Mouse (Mus musculus) C2C12 (cell line): Measurements from ENCODE around the gene Snta1. TPM values are rescaled to one million over a fixed set of nuclear protein-coding genes. Genes with fewer than 3 reads are reported as not detected.
A peak's percentile ranks its signal among the peaks of the same experiment; 100 is the strongest.

Experiments used
- H3K27me3 ChIP-seq: one replicate; pipeline ENCODE4 v1.6.1; 2011; ENCODE audit not compliant: control insufficient read depth, insufficient read depth, insufficient read length
- H3K36me3 ChIP-seq: one replicate; pipeline ENCODE4 v1.6.1; 2011; ENCODE audit not compliant: control insufficient read depth, insufficient read depth
- H3K4me3 ChIP-seq: one replicate; pipeline ENCODE4 v1.5.1; 2011; ENCODE audit warnings: mild to moderate bottlenecking, control low read depth; ENCODE audit not compliant: poor library complexity, insufficient read depth, severe bottlenecking
- H3K79me2 ChIP-seq: one replicate; pipeline ENCODE4 v1.6.1; 2011; ENCODE audit not compliant: control insufficient read depth, insufficient read depth
- H3K79me3 ChIP-seq: one replicate; pipeline ENCODE4 v1.6.1; 2011; ENCODE audit warnings: low read depth, control low read depth
- H3ac ChIP-seq: one replicate; pipeline ENCODE3; 2011; ENCODE audit warnings: low read depth; ENCODE audit not compliant: control insufficient read depth, insufficient read length
- CEBPB ChIP-seq: IDR thresholded peaks from one replicate; pipeline ENCODE4 v1.6.1; 2011; ENCODE audit warnings: low read depth, mild to moderate bottlenecking, control low read depth, moderate library complexity
- CTCF ChIP-seq: IDR thresholded peaks from one replicate; pipeline ENCODE4 v1.5.1; 2011; ENCODE audit not compliant: control insufficient read depth, insufficient read depth, insufficient read length
- FOSL1 ChIP-seq: IDR thresholded peaks from one replicate; pipeline ENCODE4 v1.8.0; 2011; ENCODE audit warnings: mild to moderate bottlenecking, low read length; ENCODE audit not compliant: poor library complexity, insufficient read depth, severe bottlenecking
- MAX ChIP-seq: IDR thresholded peaks from one replicate; pipeline ENCODE4 v1.6.1; 2011; ENCODE audit warnings: mild to moderate bottlenecking, control low read depth
- MYOD1 ChIP-seq: IDR thresholded peaks from one replicate; pipeline ENCODE4 v1.6.1; 2011; ENCODE audit warnings: low read depth; ENCODE audit not compliant: control insufficient read depth, insufficient read length
- MYOG ChIP-seq: IDR thresholded peaks from one replicate; pipeline ENCODE4 v1.6.1; 2011; ENCODE audit not compliant: control insufficient read depth, insufficient read length; ENCODE audit errors: extremely low read depth
- USF1 ChIP-seq: IDR thresholded peaks from one replicate; pipeline ENCODE4 v1.6.1; 2011; ENCODE audit warnings: low read depth, mild to moderate bottlenecking, control low read depth, moderate library complexity
- polyA plus RNA-seq: library from polyadenylated mRNA; unstranded; fragments of >200 nt; fragmentation: generic; extraction: Trizol; gene quantifications from one replicate; pipeline ENCODE4 v1.2.1, GENCODE M21; 2012; ENCODE audit warnings: missing spikeins

Snta1 gene
- polyA plus RNA-seq, 1 experiment, result 28.5 TPM

- H3ac ChIP-seq, result no peak overlapping the region
- H3K79me2 ChIP-seq, result no peaks in the 10 kb centered on the region
- H3K27me3 ChIP-seq, result no peaks in the 10 kb centered on the region
- no peak overlapping the region for H3K4me3 ChIP-seq
- H3K36me3 ChIP-seq, result no peaks in the 10 kb centered on the region
- TF ChIP-seq CTCF (no peak), MYOG (no peak), MYOD1 (no peak), USF1 (no peak), CEBPB (no peak), MAX (no peak), FOSL1 (no peak)
- H3K79me3 ChIP-seq, result no peaks in the 10 kb centered on the region
Observed at GRCm38 (mm10) chr2:154396529-154396928, 11.4 kb downstream of the Snta1 start.

GRCm38 (mm10) chr2:154394602-154395001, 13.3 kb downstream of the Snta1 start:
- Histone ChIP-seq H3K36me3 (no peaks in the 10 kb centered on the region), H3K79me2 (no peaks in the 10 kb centered on the region), H3K4me3 (no peak overlapping the region), H3K27me3 (no peaks in the 10 kb centered on the region), H3K79me3 (no peaks in the 10 kb centered on the region), H3ac (no peak overlapping the region)
- TF ChIP-seq CEBPB, result no peak
- TF ChIP-seq MYOG, result no peak
- TF ChIP-seq MAX, result no peak
- TF ChIP-seq MYOD1, result no peak
- no peak for TF ChIP-seq USF1
- no peak for TF ChIP-seq FOSL1
- TF ChIP-seq CTCF, result no peak

- no peaks in the 10 kb centered on the region for H3K79me2 ChIP-seq
- H3ac ChIP-seq, result peak overlapping the region; percentile 55
Observed at GRCm38 (mm10) chr2:154390180-154390964, 17.5 kb downstream of the Snta1 start.

GRCm38 (mm10) chr2:154379103-154379502, 28.8 kb downstream of the Snta1 start:
- H3K4me3 ChIP-seq, result no peak overlapping the region
- no peaks in the 10 kb centered on the region for H3K79me3 ChIP-seq
- H3K27me3 ChIP-seq, result no peaks in the 10 kb centered on the region
- peaks cover 5% of the 10 kb centered on the region for H3K36me3 ChIP-seq
- no peaks in the 10 kb centered on the region for H3K79me2 ChIP-seq
- no peak overlapping the region for H3ac ChIP-seq
- peak; percentile 30 for TF ChIP-seq MAX
- no peak for TF ChIP-seq MYOG

More at GRCm38 (mm10) chr2:154390180-154390964, 17.5 kb downstream of the Snta1 start:
- no peak for TF ChIP-seq MYOD1
- TF ChIP-seq MAX, result peak; percentile 48
- TF ChIP-seq USF1, result no peak
- no peak for TF ChIP-seq CTCF
- no peak for TF ChIP-seq FOSL1
- no peak for TF ChIP-seq CEBPB
- TF ChIP-seq MYOG, result no peak
- no peaks in the 10 kb centered on the region for H3K27me3 ChIP-seq
- H3K79me3 ChIP-seq, result no peaks in the 10 kb centered on the region
- H3K4me3 ChIP-seq, result no peak overlapping the region
- no peaks in the 10 kb centered on the region for H3K36me3 ChIP-seq

- TF ChIP-seq CTCF, result no peak
- TF ChIP-seq CEBPB, result no peak
- no peak for TF ChIP-seq MYOD1
- TF ChIP-seq MYOG, result no peak
- no peak for TF ChIP-seq USF1
- TF ChIP-seq MAX, result no peak
- H3K79me3 ChIP-seq, result no peaks in the 10 kb centered on the region
- H3K36me3 ChIP-seq, result peaks cover 5% of the 10 kb centered on the region
- no peak overlapping the region for H3ac ChIP-seq
- peaks cover 4% of the 10 kb centered on the region for H3K79me2 ChIP-seq
- no peak overlapping the region for H3K4me3 ChIP-seq
- H3K27me3 ChIP-seq, result no peaks in the 10 kb centered on the region
Observed at GRCm38 (mm10) chr2:154374807-154375601, 32.9 kb downstream of the Snta1 start.
